Mouse (Mus musculus): ENCODE results near the gene Irx1. TPM values are rescaled to one million over a fixed set of nuclear protein-coding genes. Genes with fewer than 3 reads are reported as not detected.

Irx1 gene
- total RNA-seq, 2 experiments from 2014 or later: 4.4 to 5.4 TPM

DNA sequence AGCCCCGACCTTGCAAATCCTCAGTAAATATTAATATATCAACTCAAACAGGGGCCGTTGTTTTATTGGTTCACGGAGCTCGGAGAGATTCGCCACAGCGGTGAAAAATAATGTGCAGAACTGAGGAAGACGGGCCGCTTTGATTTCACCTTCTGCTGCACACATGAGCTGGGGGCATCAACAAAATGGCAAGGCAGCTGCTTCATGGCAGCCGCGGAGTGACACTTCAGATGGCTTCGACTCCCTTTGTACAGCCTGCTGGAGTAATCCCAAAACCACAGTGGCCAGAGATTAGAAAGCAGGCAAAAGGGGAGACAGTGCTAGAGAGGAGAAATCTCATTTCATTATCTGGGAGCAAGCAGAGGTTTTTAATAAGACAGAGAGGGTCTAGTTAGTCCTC lies 11.6 kb downstream of the Irx1 start:
- intact Hi-C loops (cut with DNase I): loop anchor here (10.0 kb wide), 1 partner anchor 497 kb away; no protein-coding TSS in a partner anchor
- no peak for DNase-seq

DNA sequence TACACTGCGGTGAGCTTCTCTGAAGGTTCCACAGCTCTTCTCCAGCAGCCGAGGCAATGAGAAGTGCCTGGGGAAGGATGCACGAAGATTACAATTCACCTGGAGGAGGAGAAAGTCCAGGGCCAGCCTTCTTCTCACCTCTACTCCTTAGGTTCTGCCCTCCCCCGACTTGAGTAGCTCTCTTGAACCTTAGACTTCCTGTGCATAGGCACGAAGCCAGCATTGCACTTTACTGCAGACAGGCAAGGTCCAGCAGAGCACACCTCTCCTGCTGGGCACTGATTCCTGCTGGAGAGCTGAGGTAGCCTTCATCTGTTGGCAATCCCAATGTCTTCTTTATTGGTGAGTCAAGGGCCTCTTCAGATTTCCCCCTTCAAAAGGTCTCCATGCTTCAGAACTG lies 13.7 kb downstream of the Irx1 start:
- DNase-seq: no peak
- intact Hi-C loops (cut with DNase I): loop anchor here (10.0 kb wide), 1 partner anchor 495 kb away; no protein-coding TSS in a partner anchor

GRCm38 (mm10) chr13:71910361-71910760 lies 53.2 kb downstream of the Irx1 start:
- no peak for DNase-seq
- intact Hi-C loops (cut with DNase I): no loop called here
